Mouse (Mus musculus) skeletal muscle tissue, adult 2 months (tissue): Measurements from ENCODE around the gene Ptpn14.
"Not testable (repeated sequence)": the region's sequence is repeated elsewhere in the genome, so short reads cannot be mapped to it uniquely, and the experiment has no call there.

Source experiments
- DNase-seq: peaks from one replicate; pipeline ENCODE4 v3.0.0-alpha.2; 2012; ENCODE audit warnings: low read depth, low spot score

The Ptpn14 gene

GRCm38 (mm10) chr1:189727884-189728783 is at the start of gene Ptpn14:
Gene Ptpn14, plus strand, starts transcription at chr1:189728268.
- DNase-seq: peak; percentile 77

GRCm38 (mm10) chr1:189679555-189679954 is 48.5 kb upstream of the Ptpn14 start:
- no peak for DNase-seq

- no peak for DNase-seq
These were observed 43.2 kb upstream of the Ptpn14 start for GRCm38 (mm10) chr1:189684786-189685415.

GRCm38 (mm10) chr1:189686025-189686424 is 42.0 kb upstream of the Ptpn14 start:
- DNase-seq: no peak

GRCm38 (mm10) chr1:189687654-189688387 is 40.2 kb upstream of the Ptpn14 start, which contains the start of gene Cenpf:
Gene Cenpf, minus strand, starts transcription at chr1:189688086.
- peak; percentile 95 for DNase-seq

GRCm38 (mm10) chr1:189688388-189688750 is 39.7 kb upstream of the Ptpn14 start:
- no peak for DNase-seq

GRCm38 (mm10) chr1:189689050-189689833 is 38.8 kb upstream of the Ptpn14 start:
- no peak for DNase-seq

- not testable (repeated sequence) for DNase-seq
These were observed 35.6 kb upstream of the Ptpn14 start for GRCm38 (mm10) chr1:189692442-189692841.

- DNase-seq: no peak
These were observed 33.7 kb upstream of the Ptpn14 start for GRCm38 (mm10) chr1:189694391-189694790.

- DNase-seq: no peak
These were observed 32.7 kb upstream of the Ptpn14 start for GRCm38 (mm10) chr1:189695321-189695720.

- no peak for DNase-seq
These were observed 29.7 kb upstream of the Ptpn14 start for GRCm38 (mm10) chr1:189698416-189698815.

GRCm38 (mm10) chr1:189700186-189700585 is 27.9 kb upstream of the Ptpn14 start:
- DNase-seq: no peak

- peak; percentile 73 for DNase-seq
These were observed 27.1 kb upstream of the Ptpn14 start for GRCm38 (mm10) chr1:189700990-189701389.

- DNase-seq: no peak
These were observed 24.9 kb upstream of the Ptpn14 start for GRCm38 (mm10) chr1:189703156-189703555.

- no peak for DNase-seq
These were observed 24.5 kb upstream of the Ptpn14 start for GRCm38 (mm10) chr1:189703591-189703990.

GRCm38 (mm10) chr1:189706040-189706645 is 21.9 kb upstream of the Ptpn14 start:
- DNase-seq: peak; percentile 65

- DNase-seq: no peak
These were observed 21.1 kb upstream of the Ptpn14 start for GRCm38 (mm10) chr1:189707014-189707413.

GRCm38 (mm10) chr1:189707419-189707818 is 20.6 kb upstream of the Ptpn14 start:
- DNase-seq: peak; percentile 26

GRCm38 (mm10) chr1:189709001-189709400 is 19.1 kb upstream of the Ptpn14 start:
- no peak for DNase-seq

GRCm38 (mm10) chr1:189715915-189716797 is 11.9 kb upstream of the Ptpn14 start:
- DNase-seq: no peak
